Mouse (Mus musculus): Measurements from ENCODE around the gene Otub1. TPM values are rescaled to one million over a fixed set of nuclear protein-coding genes. Genes with fewer than 3 reads are reported as not detected.
A peak's percentile ranks its signal among the peaks of the same experiment; 100 is the strongest.

Otub1 gene
- total and polyA plus RNA-seq, 3 experiments = 102 to 139 (median 119) TPM

DNA sequence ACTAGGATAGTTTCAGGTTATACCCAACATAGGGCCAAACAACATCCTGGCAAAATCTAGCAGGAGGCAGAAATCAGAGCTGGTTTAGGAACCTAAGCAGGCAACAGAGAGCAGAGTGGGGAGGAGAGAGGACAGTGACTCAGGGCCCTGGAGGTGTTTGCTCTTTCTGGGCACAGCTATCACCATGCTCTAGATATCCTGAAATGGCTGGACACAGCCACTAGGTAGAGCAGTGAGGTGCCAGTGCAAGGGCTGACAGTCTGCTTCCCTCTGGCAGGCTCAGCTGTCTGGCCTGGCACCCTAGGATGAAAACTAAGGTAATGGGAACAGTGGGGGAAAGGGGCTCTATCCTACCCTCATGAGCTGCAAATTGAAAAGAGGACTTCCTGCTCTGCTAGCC, 17.4 kb upstream of the Otub1 start:
- no peak overlapping the region for H3K4me3 ChIP-seq (replicated peaks in 1 of 3; ENCODE audit: low read depth in 2 of 3, low read length in 2 of 3, poor library complexity in 1 of 3)
- DNase-seq (ENCODE audit: extremely low read depth) = no peak
- TF ChIP-seq UBTF (IDR thresholded peaks at IDR 0.05; ENCODE audit: low read depth, low read length) (no peak), HCFC1 (IDR thresholded peaks at IDR 0.05; ENCODE audit: low read depth, low read length) (no peak), NRF1 (IDR thresholded peaks at IDR 0.05; ENCODE audit: low read depth, low read length) (no peak), SIN3A (IDR thresholded peaks at IDR 0.05; ENCODE audit: low read length) (no peak), ELF1 (IDR thresholded peaks at IDR 0.05; ENCODE audit: low read depth, low read length) (no peak), CTCF (conservative IDR thresholded peaks at IDR 0.05 in 1 of 2, IDR thresholded peaks at IDR 0.05 in 1 of 2; ENCODE audit: low read depth in 2 of 2, low read length in 2 of 2) (peak in 1 of 2 experiments; percentile 17; a peak in 1 of 4 replicates), POLR2AphosphoS2 (IDR thresholded peaks at IDR 0.05; ENCODE audit: low read depth, low read length) (no peak), KAT2A (IDR thresholded peaks at IDR 0.05; ENCODE audit: insufficient replicate concordance, low read length) (no peak), ZMIZ1 (IDR thresholded peaks at IDR 0.05; ENCODE audit: low read depth, low read length) (no peak), POLR2A (IDR thresholded peaks at IDR 0.05; ENCODE audit: low read depth, low read length) (0 out of 2 replicates have a peak, but pooled peaks have one; percentile 16), JUND (conservative IDR thresholded peaks at IDR 0.05; ENCODE audit: low read depth, low read length) (no peak)
- H3K9me3 ChIP-seq (replicated peaks; ENCODE audit: low read length) = no peaks in the 10 kb centered on the region
- H3K27me3 ChIP-seq (replicated peaks) = no peaks in the 10 kb centered on the region
- H3K4me1 ChIP-seq (ENCODE audit: control insufficient read depth in 1 of 2, insufficient read depth in 2 of 2) = peaks cover 0 to 32% of the 10 kb centered on the region in 2 experiments; a peak in 2 of 4 replicates
- no peak overlapping the region for H3K27ac ChIP-seq (ENCODE audit: insufficient read depth, low read depth)
- no peak overlapping the region for H3K9ac ChIP-seq (ENCODE audit: insufficient read depth, low read depth)
- H3K4me2 ChIP-seq (ENCODE audit: insufficient read depth, low read depth, poor library complexity, severe bottlenecking) = no peak overlapping the region
- in situ Hi-C loops (cut with MboI; ENCODE audit: low pct_ligation_motif_present, low pct_unique_long_range_greater_than_20kb, low sequenced_read_pairs) (no loop called here), dilution Hi-C loops (cut with MboI; ENCODE audit: extremely low pct_ligation_motif_present, extremely low pct_unique_long_range_greater_than_20kb, low sequenced_read_pairs) (no loop called here)
- H3K79me2 ChIP-seq (replicated peaks; ENCODE audit: control insufficient read depth, extremely low read depth, insufficient read depth, poor library complexity, severe bottlenecking) = no peaks in the 10 kb centered on the region
- peaks cover 25 to 45% of the 10 kb centered on the region in 2 experiments for H3K36me3 ChIP-seq (replicated peaks in 1 of 2; ENCODE audit: control insufficient read depth in 1 of 2, insufficient read depth in 1 of 2, low read length in 1 of 2)

DNA sequence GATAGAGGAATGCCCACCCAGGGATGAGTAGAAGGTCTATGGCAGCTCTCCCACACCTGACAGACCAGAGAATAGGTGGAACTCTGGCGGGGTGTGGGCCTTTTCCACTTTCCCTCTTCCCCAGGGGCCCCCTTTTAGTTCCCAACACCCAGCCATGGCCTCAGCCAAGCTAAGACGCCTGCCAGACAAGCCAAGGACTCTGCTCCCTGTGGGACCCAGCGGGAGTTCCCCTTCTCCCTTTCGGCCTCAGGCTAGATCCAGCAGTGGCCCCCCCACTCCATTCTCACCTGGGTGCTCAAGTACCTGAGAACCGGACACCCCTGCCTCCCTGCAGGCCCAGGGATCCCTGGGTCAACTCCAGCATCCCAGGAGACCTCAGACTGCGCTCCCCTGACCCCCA, 16.1 kb upstream of the Otub1 start:
- Histone ChIP-seq H3K4me3 (replicated peaks in 1 of 3; ENCODE audit: low read depth in 2 of 3, low read length in 2 of 3, poor library complexity in 1 of 3) (no peak overlapping the region), H3K4me1 (ENCODE audit: control insufficient read depth in 1 of 2, insufficient read depth in 2 of 2) (peaks cover 0 to 26% of the 10 kb centered on the region in 2 experiments; a peak in 2 of 4 replicates), H3K9ac (ENCODE audit: insufficient read depth, low read depth) (no peak overlapping the region), H3K36me3 (replicated peaks in 1 of 2; ENCODE audit: control insufficient read depth in 1 of 2, insufficient read depth in 1 of 2, low read length in 1 of 2) (peaks cover 12 to 33% of the 10 kb centered on the region in 2 experiments), H3K9me3 (replicated peaks; ENCODE audit: low read length) (no peaks in the 10 kb centered on the region), H3K27me3 (replicated peaks) (no peaks in the 10 kb centered on the region), H3K4me2 (ENCODE audit: insufficient read depth, low read depth, poor library complexity, severe bottlenecking) (no peak overlapping the region), H3K27ac (ENCODE audit: insufficient read depth, low read depth) (no peak overlapping the region), H3K79me2 (replicated peaks; ENCODE audit: control insufficient read depth, extremely low read depth, insufficient read depth, poor library complexity, severe bottlenecking) (peaks cover 2% of the 10 kb centered on the region)
- TF ChIP-seq ETS1 (conservative IDR thresholded peaks at IDR 0.05; ENCODE audit: low read depth, low read length) = no peak
- TF ChIP-seq UBTF (IDR thresholded peaks at IDR 0.05; ENCODE audit: low read depth, low read length) = no peak
- DNase-seq (ENCODE audit: extremely low read depth) = no peak
- dilution Hi-C loops (cut with MboI; ENCODE audit: extremely low pct_ligation_motif_present, extremely low pct_unique_long_range_greater_than_20kb, low sequenced_read_pairs) = no loop called here
- in situ Hi-C loops (cut with MboI; ENCODE audit: low pct_ligation_motif_present, low pct_unique_long_range_greater_than_20kb, low sequenced_read_pairs) = no loop called here

DNA sequence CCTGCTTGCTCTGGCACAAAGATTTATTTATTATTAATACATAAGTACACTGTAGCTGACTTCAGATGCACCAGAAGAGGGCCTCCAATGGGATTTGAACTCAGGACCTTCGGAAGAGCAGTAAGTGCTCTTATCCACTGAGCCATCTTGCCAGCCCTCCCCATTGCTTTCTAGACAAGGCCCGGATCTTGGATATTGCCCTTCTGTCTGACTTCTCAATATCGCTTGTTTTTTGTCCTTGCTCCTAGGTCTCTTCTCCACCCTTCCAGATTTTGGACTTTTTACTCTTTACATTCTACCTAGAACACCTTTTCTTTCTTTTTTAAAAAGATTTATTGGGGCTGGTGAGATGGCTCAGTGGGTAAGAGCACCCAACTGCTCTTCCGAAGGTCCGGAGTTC, 12.6 kb upstream of the Otub1 start:
- Histone ChIP-seq H3K27ac (ENCODE audit: insufficient read depth, low read depth) (no peak overlapping the region), H3K4me1 (ENCODE audit: control insufficient read depth in 1 of 2, insufficient read depth in 2 of 2) (peaks cover 8 to 37% of the 10 kb centered on the region in 2 experiments; a peak in 3 of 4 replicates), H3K9me3 (replicated peaks; ENCODE audit: low read length) (no peaks in the 10 kb centered on the region), H3K4me2 (ENCODE audit: insufficient read depth, low read depth, poor library complexity, severe bottlenecking) (no peak overlapping the region), H3K4me3 (replicated peaks in 1 of 3; ENCODE audit: low read depth in 2 of 3, low read length in 2 of 3, poor library complexity in 1 of 3) (no peak overlapping the region), H3K79me2 (replicated peaks; ENCODE audit: control insufficient read depth, extremely low read depth, insufficient read depth, poor library complexity, severe bottlenecking) (peaks cover 33% of the 10 kb centered on the region), H3K36me3 (replicated peaks in 1 of 2; ENCODE audit: control insufficient read depth in 1 of 2, insufficient read depth in 1 of 2, low read length in 1 of 2) (peaks cover 18 to 28% of the 10 kb centered on the region in 2 experiments), H3K9ac (ENCODE audit: insufficient read depth, low read depth) (no peak overlapping the region), H3K27me3 (replicated peaks) (no peaks in the 10 kb centered on the region)
- dilution Hi-C loops (cut with MboI; ENCODE audit: extremely low pct_ligation_motif_present, extremely low pct_unique_long_range_greater_than_20kb, low sequenced_read_pairs) (no loop called here), in situ Hi-C loops (cut with MboI; ENCODE audit: low pct_ligation_motif_present, low pct_unique_long_range_greater_than_20kb, low sequenced_read_pairs) (no loop called here)
- no peak for TF ChIP-seq TBP (conservative IDR thresholded peaks at IDR 0.05; ENCODE audit: low read depth, low read length)
- no peak for TF ChIP-seq E2F4 (IDR thresholded peaks at IDR 0.05; ENCODE audit: insufficient replicate concordance, low read depth, low read length)
- TF ChIP-seq EP300 (IDR thresholded peaks at IDR 0.05; ENCODE audit: low read length) = no peak
- no peak for TF ChIP-seq USF2 (conservative IDR thresholded peaks at IDR 0.05; ENCODE audit: low read depth, low read length)
- no peak for TF ChIP-seq ETS1 (conservative IDR thresholded peaks at IDR 0.05; ENCODE audit: low read depth, low read length)
- no peak for TF ChIP-seq GABPA (IDR thresholded peaks at IDR 0.05; ENCODE audit: insufficient replicate concordance, low read depth, low read length)
- no peak for TF ChIP-seq NELFE (IDR thresholded peaks at IDR 0.05; ENCODE audit: low read depth, low read length)
- TF ChIP-seq JUN (IDR thresholded peaks at IDR 0.05; ENCODE audit: insufficient read depth, low read depth, low read length) = no peak
- no peak for TF ChIP-seq MXI1 (IDR thresholded peaks at IDR 0.05; ENCODE audit: low read depth, low read length)
- TF ChIP-seq RCOR1 (conservative IDR thresholded peaks at IDR 0.05; ENCODE audit: low read depth, low read length) = no peak
- no peak for TF ChIP-seq MYC (IDR thresholded peaks at IDR 0.05; ENCODE audit: low read depth, low read length)
- no peak for TF ChIP-seq NRF1 (IDR thresholded peaks at IDR 0.05; ENCODE audit: low read depth, low read length)
- no peak for TF ChIP-seq PAX5 (IDR thresholded peaks at IDR 0.05; ENCODE audit: low read length)
- TF ChIP-seq CHD1 (IDR thresholded peaks at IDR 0.05; ENCODE audit: low read depth, low read length) = no peak
- no peak for TF ChIP-seq TCF12 (IDR thresholded peaks at IDR 0.05; ENCODE audit: low read depth, low read length)
- DNase-seq (ENCODE audit: extremely low read depth) = no peak

Data from CH12.LX (cell line).